1 mouse cellular context compared by ENCODE assay signal in the genomic region with DNA sequence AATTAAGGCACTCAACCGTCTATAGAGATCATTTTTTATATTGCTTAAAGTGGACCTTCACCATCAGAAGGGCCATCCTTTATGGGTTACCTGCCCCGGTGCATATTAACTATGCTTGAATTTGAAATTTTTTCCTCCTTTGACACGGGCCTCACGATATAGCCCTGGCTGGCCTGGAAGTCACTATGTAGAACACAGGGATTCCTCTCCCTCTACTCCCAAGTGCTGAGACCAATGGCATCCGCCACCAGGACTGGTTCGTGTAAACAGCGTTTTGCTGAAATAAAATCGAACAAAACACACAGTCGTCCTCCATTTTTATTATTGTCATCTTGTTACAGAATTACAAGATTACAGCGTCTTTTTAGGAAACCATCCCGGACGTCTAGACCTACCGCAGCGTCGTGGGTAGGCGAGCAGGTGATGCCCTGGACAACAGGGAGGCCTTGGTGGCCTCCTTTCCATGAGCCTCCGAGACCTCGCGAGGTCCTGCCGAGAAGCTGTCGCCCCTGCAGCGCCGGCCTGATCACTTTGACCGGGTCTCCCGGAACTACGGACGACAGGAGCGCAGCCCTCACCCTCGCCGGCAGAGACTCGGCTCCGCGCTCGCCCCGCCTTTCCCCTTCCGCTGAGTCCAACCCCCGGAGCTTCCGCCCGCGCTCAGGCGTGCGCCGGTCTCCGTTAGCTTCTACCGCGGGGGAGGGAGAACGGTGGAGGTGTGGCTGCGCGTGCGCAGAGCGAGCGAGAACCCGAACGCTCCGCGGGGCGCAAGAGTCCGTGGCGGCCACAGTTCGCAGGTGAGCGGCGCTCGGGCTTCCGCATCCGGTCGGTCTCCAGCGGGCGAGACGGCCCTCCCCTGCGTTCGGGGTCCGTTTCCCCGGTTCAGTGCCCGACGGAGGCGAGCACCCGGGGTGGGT.
TF ChIP-seq lines count a peak whose summit lies in the region.

No protein-coding gene starts in this region.

TF ChIP-seq in CH12.LX, 34 proteins besides CTCF, POLR2A, EP300 and RAD21:
- TF ChIP-seq ZNF384 (IDR thresholded peaks at IDR 0.05; ENCODE audit: low read depth, low read length) (no peak), ZMIZ1 (IDR thresholded peaks at IDR 0.05; ENCODE audit: low read depth, low read length) (peak; percentile 90), POLR2AphosphoS2 (IDR thresholded peaks at IDR 0.05; ENCODE audit: low read depth, low read length) (peak; percentile 80; the same call in 1 of the 2 replicates), CHD1 (IDR thresholded peaks at IDR 0.05; ENCODE audit: low read depth, low read length) (0 out of 2 replicates have a peak, but pooled peaks have one; percentile 56), IRF4 (IDR thresholded peaks at IDR 0.05; ENCODE audit: low read depth, low read length) (peak; percentile 56), E2F4 (IDR thresholded peaks at IDR 0.05; ENCODE audit: insufficient replicate concordance, low read depth, low read length) (0 out of 2 replicates have a peak, but pooled peaks have one; percentile 44), RCOR1 (conservative IDR thresholded peaks at IDR 0.05; ENCODE audit: low read depth, low read length) (no peak), TCF12 (IDR thresholded peaks at IDR 0.05; ENCODE audit: low read depth, low read length) (peak; percentile 88), USF1 (IDR thresholded peaks at IDR 0.05; ENCODE audit: low read depth, low read length) (no peak), HCFC1 (IDR thresholded peaks at IDR 0.05; ENCODE audit: low read depth, low read length) (peak; percentile 87), NRF1 (IDR thresholded peaks at IDR 0.05; ENCODE audit: low read depth, low read length) (peak; percentile 100), TBP (conservative IDR thresholded peaks at IDR 0.05; ENCODE audit: low read depth, low read length) (peak; percentile 57; the same call in 1 of the 2 replicates), SMC3 (IDR thresholded peaks at IDR 0.05; ENCODE audit: low read depth, low read length) (no peak), MAFK (IDR thresholded peaks at IDR 0.05; ENCODE audit: insufficient replicate concordance, low read length) (no peak), MAZ (IDR thresholded peaks at IDR 0.05; ENCODE audit: low read depth, low read length) (peak; percentile 64; the same call in 1 of the 2 replicates), UBTF (IDR thresholded peaks at IDR 0.05; ENCODE audit: low read depth, low read length) (no peak), ELF1 (IDR thresholded peaks at IDR 0.05; ENCODE audit: low read depth, low read length) (peak; percentile 92), ETS1 (conservative IDR thresholded peaks at IDR 0.05; ENCODE audit: low read depth, low read length) (no peak), MAX (IDR thresholded peaks at IDR 0.05; ENCODE audit: low read length) (peak; percentile 63; the same call in 1 of the 2 replicates), USF2 (conservative IDR thresholded peaks at IDR 0.05; ENCODE audit: low read depth, low read length) (no peak), BHLHE40 (IDR thresholded peaks at IDR 0.05; ENCODE audit: low read depth, low read length) (peak; percentile 71), MXI1 (IDR thresholded peaks at IDR 0.05; ENCODE audit: low read depth, low read length) (peak; percentile 86), SIN3A (IDR thresholded peaks at IDR 0.05; ENCODE audit: low read length) (peak; percentile 93), MYC (IDR thresholded peaks at IDR 0.05; ENCODE audit: low read depth, low read length) (peak; percentile 73; the same call in 1 of the 2 replicates), GABPA (IDR thresholded peaks at IDR 0.05; ENCODE audit: insufficient replicate concordance, low read depth, low read length) (no peak; the same call in 1 of the 2 replicates), KAT2A (IDR thresholded peaks at IDR 0.05; ENCODE audit: insufficient replicate concordance, low read length) (peak; percentile 73; the same call in 1 of the 2 replicates), CHD2 (IDR thresholded peaks at IDR 0.05; ENCODE audit: low read length) (peak; percentile 89), JUN (IDR thresholded peaks at IDR 0.05; ENCODE audit: insufficient read depth, low read depth, low read length) (no peak), PAX5 (IDR thresholded peaks at IDR 0.05; ENCODE audit: low read length) (no peak), ZC3H11A (IDR thresholded peaks at IDR 0.05; ENCODE audit: low read depth, low read length) (no peak), MEF2A (IDR thresholded peaks at IDR 0.05; ENCODE audit: borderline replicate concordance, low read depth, low read length) (no peak; the same call in 1 of the 2 replicates), JUND (conservative IDR thresholded peaks at IDR 0.05; ENCODE audit: low read depth, low read length) (no peak), NELFE (IDR thresholded peaks at IDR 0.05; ENCODE audit: low read depth, low read length) (peak; percentile 96), ZKSCAN1 (IDR thresholded peaks at IDR 0.05; ENCODE audit: borderline replicate concordance, low read depth, low read length) (no peak)
